Mouse (Mus musculus): Measurements from ENCODE around the gene Best1. TPM values are rescaled to one million over a fixed set of nuclear protein-coding genes. Genes with fewer than 3 reads are reported as not detected.

Gene Best1
- polyA plus RNA-seq, 1 experiment: not detected

DNA sequence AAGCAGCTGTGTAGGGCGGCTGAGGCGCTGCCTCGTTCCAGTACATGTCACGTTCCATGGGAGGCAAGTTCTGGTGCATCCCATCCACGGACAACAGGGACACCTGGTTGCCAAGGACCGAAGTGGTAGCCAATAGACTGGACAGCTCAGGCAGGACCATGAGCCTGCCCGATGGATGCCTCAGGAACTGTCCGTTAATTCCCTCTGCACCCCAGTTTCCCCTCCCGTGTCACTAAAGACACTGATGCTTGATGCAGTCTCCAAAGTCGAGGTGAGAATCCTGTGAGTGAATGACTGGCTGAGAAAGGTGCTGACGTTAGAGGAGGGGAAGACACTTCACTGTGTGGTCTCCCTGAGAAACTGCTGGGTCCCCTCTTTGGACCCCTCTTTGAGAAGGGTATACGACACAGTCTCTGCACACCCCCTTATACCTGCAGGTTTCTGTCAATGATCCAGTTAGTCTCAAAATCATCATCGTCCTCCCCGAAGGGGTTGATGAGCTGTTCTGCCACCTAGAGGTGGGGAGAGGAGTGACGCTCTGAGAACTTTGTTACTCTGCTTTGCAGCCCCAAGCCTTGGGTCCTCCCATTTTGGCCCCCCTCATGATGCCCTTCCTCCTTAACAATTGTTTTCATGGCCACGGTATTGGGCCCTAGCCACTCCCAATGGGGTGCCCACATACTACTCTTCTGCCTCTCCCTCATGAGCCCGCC, 12.1 kb downstream of the Best1 start:
- H3K4me3 ChIP-seq (ENCODE audit: insufficient read depth, low read depth, low read length): no peak overlapping the region
- H3K27ac ChIP-seq (replicated peaks; ENCODE audit: low read depth, low read length): no peak overlapping the region
- peaks cover 3% of the 10 kb centered on the region; the same call in 1 of the 2 replicates for H3K4me1 ChIP-seq (ENCODE audit: control insufficient read depth, insufficient read depth, insufficient read length, low read length)

DNA sequence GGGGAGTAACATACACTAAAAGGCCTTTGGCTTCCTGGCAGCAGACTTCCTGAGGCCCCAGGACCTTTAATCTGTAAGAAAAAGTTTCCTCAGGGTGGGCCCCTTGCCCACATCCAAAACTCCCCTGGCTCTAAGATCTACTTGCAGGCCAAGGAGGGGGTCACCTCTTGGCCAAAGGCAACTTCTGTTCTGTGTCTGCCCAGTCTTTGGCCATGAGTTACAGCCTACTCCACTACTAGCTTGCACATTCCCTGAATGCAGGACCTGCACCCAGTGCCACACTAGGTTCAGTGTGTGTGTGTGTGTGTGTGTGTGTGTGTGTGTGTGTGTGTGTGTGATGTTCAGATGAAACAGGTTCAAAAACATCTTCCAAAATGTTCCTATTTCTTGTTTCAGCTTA, 13.8 kb downstream of the Best1 start:
- H3K27ac ChIP-seq (replicated peaks; ENCODE audit: low read depth, low read length): no peak overlapping the region
- no peak overlapping the region for H3K4me3 ChIP-seq (ENCODE audit: insufficient read depth, low read depth, low read length)
- no peaks in the 10 kb centered on the region for H3K4me1 ChIP-seq (ENCODE audit: control insufficient read depth, insufficient read depth, insufficient read length, low read length)

DNA sequence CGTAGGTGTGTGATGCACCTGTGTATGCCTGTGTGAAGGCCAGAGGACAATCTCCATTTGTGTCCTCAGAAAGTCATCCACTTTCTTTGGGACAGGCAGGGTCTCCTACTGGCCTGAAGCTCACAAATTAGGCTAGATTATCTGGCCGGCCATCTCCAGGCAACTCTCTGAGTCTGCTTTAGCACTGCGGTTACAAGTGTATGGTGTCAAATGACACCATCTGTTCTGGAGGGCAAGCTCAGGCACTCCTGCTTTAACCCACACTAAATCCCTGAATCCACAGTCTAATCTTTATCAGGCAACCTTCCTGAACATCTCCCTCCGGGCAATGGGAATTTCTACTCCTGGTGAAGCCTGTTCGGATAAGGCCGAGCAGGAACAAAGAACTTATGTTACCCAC, 14.2 kb downstream of the Best1 start:
- H3K27ac ChIP-seq (replicated peaks; ENCODE audit: low read depth, low read length): no peak overlapping the region
- no peak overlapping the region for H3K4me3 ChIP-seq (ENCODE audit: insufficient read depth, low read depth, low read length)
- no peaks in the 10 kb centered on the region for H3K4me1 ChIP-seq (ENCODE audit: control insufficient read depth, insufficient read depth, insufficient read length, low read length)

DNA sequence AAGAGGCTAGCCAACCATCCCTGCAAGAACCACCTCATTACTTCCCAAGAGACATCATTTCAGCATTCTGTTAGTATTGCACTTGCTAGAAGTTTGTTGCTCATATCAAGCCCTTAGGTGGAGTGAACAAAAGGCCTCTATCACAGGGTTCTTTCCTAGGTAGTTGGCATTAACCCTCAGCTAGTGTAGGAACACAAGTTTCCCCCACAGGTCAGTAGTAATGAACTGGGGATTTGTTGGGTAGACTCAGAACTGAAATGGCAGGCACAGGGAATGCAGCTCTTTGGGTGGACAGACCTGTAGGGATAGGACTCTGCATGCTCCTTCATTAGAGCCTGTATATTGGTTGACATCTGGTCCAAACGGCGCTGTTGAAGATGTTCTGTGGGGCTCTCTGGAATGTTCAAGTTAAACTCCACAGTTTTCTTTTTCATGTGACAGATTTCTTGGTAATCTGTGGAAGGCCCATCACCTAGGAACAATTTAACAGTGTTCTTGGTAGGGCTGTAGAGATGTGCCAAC, 15.5 kb downstream of the Best1 start:
- H3K4me1 ChIP-seq (ENCODE audit: control insufficient read depth, insufficient read depth, insufficient read length, low read length): no peaks in the 10 kb centered on the region
- H3K4me3 ChIP-seq (ENCODE audit: insufficient read depth, low read depth, low read length): no peak overlapping the region
- H3K27ac ChIP-seq (replicated peaks; ENCODE audit: low read depth, low read length): no peak overlapping the region; the same call in 1 of the 2 replicates

DNA sequence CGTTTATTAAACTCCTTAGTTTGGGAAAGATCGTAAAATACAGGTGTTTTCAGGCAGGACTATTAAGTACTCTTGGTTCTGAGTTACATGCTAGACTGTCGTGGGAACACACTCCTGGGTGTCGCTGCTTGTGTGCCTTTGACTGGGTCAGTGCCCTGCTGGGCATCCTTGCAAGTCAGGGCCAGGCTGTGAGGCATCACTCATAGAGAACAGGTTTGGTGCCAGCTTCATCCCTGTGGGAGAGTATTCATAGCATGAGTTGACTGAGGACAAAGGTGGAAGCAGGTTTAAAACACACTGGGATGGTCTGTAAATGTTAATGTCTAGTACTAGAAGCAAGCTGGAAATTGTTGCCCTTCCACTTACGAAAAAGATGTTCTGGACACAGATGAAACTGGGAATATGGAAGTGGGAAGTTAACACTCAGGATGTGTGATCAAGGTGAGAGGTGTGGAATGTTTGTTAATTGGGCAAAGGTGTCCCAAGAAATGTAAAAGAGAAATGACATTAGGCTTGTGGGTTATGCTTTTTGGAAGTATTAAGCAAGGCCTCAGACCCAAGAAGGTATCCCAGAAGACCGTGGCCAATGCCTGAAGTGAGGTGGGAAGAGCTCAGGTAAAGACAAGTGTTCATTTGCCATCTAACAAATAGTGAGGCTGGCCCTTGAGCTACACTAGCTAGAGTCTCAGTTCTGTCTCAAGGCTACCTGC, 16.1 kb downstream of the Best1 start:
- H3K4me3 ChIP-seq (ENCODE audit: insufficient read depth, low read depth, low read length): no peak overlapping the region
- H3K4me1 ChIP-seq (ENCODE audit: control insufficient read depth, insufficient read depth, insufficient read length, low read length): no peaks in the 10 kb centered on the region
- no peak overlapping the region for H3K27ac ChIP-seq (replicated peaks; ENCODE audit: low read depth, low read length)

DNA sequence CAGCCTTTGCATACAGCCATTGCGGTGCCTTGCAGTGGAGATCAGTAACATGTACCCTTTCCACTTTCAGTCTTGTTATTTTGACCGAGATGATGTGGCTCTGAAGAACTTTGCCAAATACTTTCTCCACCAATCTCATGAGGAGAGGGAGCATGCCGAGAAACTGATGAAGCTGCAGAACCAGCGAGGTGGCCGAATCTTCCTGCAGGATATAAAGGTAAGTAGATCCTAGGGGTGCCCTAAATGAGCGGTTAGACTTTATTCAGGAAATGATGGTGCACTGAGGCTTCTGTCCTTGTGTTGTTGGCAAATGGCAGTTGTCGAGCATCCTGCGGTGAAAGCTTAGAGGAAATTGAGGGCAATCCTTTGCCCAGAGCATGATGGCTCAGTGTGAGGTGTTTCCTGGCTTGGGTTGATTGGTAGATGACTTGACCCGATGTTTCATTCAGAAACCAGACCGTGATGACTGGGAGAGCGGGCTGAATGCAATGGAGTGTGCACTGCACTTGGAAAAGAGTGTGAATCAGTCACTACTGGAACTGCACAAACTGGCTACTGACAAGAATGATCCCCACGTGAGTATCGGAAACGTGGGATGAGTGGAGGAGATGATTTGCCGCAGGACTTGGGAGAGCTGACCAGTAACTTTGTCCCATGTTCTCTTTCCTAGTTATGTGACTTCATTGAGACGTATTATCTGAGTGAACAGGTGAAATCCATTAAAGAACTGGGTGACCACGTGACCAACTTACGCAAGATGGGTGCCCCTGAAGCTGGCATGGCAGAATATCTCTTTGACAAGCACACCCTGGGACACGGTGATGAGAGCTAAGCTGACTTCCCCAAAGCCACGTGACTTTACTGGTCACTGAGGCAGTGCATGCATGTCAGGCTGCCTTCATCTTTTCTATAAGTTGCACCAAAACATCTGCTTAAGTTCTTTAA, 17.1 kb downstream of the Best1 start:
- no peak overlapping the region for H3K27ac ChIP-seq (replicated peaks; ENCODE audit: low read depth, low read length)
- no peaks in the 10 kb centered on the region for H3K4me1 ChIP-seq (ENCODE audit: control insufficient read depth, insufficient read depth, insufficient read length, low read length)
- peak overlapping the region; percentile 94 for H3K4me3 ChIP-seq (ENCODE audit: insufficient read depth, low read depth, low read length)

DNA sequence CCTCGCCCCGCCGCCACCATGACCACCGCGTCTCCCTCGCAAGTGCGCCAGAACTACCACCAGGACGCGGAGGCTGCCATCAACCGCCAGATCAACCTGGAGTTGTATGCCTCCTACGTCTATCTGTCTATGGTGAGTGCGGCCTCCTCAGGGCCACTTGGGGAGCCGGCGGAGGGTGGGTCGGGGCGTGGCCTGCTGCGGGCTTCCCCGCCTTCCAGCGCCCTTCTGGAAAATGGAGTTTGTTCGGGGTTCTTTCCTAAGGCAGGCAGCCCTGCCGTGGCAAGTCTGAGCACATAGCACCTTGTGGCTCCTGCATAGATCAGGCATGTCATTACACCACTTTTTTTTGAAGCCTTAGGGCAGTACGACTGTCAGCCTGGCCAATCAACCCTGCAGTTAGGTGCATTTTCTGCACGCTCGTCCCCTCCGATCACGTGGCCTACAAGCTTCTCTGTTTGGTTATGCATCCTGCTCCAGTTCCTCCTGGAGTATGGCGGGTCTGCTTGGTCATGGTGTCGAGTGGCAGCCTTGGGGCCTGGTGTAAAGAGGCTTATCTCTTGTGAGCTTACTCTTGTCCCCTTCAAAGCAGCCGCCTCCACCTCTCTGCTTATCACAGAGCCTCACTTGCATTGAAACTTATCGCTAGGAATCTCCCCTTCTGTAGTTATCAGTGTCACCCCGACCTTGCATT, 18.4 kb downstream of the Best1 start:
- peak overlapping the region; percentile 96 for H3K27ac ChIP-seq (replicated peaks; ENCODE audit: low read depth, low read length)
- peaks cover 9% of the 10 kb centered on the region; the same call in 1 of the 2 replicates for H3K4me1 ChIP-seq (ENCODE audit: control insufficient read depth, insufficient read depth, insufficient read length, low read length)
- peak overlapping the region; percentile 94 for H3K4me3 ChIP-seq (ENCODE audit: insufficient read depth, low read depth, low read length)

DNA sequence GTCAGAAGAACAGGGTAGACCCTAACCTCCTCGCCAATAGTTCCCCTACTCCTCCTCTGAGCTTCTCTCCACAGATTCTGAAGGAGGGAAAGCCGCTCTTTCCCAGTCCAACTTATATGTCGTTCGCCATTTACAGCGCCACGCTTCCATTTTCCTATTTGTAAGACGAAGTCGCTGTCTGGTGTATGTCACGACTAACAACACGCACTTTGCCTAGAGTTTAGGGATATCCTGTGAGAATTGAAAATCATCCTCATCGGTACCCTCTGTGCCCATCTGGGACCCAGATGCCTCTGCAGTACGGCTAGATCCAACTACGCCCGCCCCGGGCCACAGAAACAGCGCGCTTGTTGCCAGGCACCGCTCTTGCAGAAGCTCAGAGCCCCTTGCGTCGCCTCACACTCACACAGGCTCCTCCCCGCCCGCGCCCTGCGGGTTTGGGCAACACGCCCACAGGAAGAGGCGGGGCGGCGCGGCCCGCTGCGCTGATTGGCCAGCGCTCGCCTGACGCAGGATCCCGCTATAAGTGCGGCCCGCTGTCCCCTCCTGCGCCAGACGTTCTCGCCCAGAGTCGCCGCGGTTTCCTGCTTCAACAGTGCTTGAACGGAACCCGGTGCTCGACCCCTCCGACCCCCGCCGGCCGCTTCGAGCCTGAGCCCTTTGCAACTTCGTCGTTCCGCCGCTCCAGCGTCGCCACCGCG, 19.1 kb downstream of the Best1 start:
- Histone ChIP-seq H3K4me1 (ENCODE audit: control insufficient read depth, insufficient read depth, insufficient read length, low read length) (peaks cover 12% of the 10 kb centered on the region; the same call in 1 of the 2 replicates), H3K4me3 (ENCODE audit: insufficient read depth, low read depth, low read length) (peak overlapping the region; percentile 94), H3K27ac (replicated peaks; ENCODE audit: low read depth, low read length) (peak overlapping the region; percentile 96)

DNA sequence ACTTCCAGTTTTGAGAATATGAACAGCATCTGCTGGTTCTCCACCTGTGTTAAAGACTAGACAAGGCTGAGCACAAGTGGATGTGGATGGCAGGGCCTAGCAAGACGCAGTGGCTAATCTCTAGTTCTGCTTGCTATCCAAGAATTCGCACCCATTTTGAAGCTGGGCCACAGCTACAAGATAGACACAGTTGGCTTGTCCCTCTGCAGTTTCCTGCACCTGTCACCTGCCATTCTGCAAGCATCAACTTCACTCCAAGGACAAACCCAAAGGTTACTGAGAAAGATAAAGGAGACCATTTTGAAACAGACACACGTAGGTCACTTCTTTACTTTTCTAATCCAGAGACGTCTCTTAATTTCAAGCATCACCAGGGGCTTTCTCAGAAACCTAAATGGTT, 19.8 kb downstream of the Best1 start:
- peaks cover 12% of the 10 kb centered on the region; the same call in 1 of the 2 replicates for H3K4me1 ChIP-seq (ENCODE audit: control insufficient read depth, insufficient read depth, insufficient read length, low read length)
- H3K4me3 ChIP-seq (ENCODE audit: insufficient read depth, low read depth, low read length): peak overlapping the region; percentile 75
- peak overlapping the region; percentile 91 for H3K27ac ChIP-seq (replicated peaks; ENCODE audit: low read depth, low read length)

DNA sequence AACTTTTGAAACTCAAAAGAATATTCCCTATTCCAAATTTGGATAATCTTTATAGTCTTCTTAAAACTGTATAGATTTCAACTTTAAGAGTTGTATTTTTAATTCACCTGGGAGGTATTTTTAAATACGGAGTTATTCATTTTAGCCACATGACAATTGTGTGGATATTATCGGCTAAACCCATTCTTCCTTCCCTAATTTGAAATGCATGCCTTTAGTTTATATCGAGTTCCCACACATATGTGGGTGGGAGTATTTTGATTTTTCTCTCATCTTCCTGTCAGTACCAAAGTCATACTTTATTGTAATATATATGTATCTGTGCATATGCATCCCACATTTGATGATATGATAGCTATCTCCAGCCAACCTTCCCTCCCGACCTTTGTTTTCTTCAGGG, 21.2 kb downstream of the Best1 start, which contains the start of gene Fth1:
TSS of gene Fth1 (plus strand) at position 341 of the 400 bp plus-strand sequence.
- Histone ChIP-seq H3K27ac (replicated peaks; ENCODE audit: low read depth, low read length) (peak within 1 kb of the TSS; percentile 91), H3K4me3 (ENCODE audit: insufficient read depth, low read depth, low read length) (no peak within 1 kb of the TSS; the same call in 1 of the 2 replicates), H3K4me1 (ENCODE audit: control insufficient read depth, insufficient read depth, insufficient read length, low read length) (peaks cover 12% of the 10 kb centered on the region; the same call in 1 of the 2 replicates)

DNA sequence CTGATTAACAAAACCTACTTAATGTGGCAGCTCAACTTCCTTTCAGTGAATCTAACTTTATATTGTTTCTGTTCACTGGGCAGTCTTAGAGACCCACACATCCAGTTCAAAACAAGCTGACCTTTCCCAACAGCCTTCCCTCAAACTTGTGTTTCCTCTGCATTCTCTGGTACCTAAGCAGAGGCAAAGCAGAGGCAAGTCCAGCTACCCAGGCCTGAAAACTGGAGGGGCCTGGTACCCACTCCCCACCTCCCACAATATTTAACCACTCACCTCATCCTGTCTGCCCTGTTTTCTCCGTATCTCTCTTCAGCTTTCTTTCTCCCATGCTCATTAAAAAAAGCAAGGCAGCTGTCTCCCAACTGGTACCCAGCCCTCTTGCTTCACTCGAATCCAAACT, 22.3 kb downstream of the Best1 start:
- Histone ChIP-seq H3K4me1 (ENCODE audit: control insufficient read depth, insufficient read depth, insufficient read length, low read length) (peaks cover 12% of the 10 kb centered on the region; the same call in 1 of the 2 replicates), H3K27ac (replicated peaks; ENCODE audit: low read depth, low read length) (peak overlapping the region; percentile 91), H3K4me3 (ENCODE audit: insufficient read depth, low read depth, low read length) (no peak overlapping the region)

DNA sequence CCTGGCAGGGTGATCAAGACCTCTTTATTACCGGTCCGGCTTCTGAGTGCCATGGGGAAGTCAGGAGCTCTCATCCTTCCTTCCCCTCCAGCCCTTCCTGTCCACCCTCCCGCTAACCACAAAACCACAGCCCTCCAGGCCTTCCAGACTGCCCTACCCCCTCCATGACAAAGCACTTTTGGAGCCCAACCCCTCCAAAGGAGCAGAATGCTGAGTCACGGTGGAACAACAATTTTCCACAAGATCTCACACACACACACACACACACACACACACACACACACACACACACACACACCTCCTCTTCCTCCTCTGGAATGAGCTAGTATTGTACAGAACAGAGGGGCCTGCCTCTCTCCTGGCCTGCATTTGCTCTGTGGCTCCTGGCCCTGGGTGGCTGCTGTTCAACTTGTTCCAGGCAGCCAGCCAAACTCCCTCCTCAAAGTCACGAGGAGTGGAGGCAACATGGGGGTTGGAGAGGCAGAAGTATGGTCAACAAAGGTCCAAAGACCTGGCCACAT, 22.9 kb downstream of the Best1 start:
- H3K4me3 ChIP-seq (ENCODE audit: insufficient read depth, low read depth, low read length): no peak overlapping the region
- H3K4me1 ChIP-seq (ENCODE audit: control insufficient read depth, insufficient read depth, insufficient read length, low read length): peaks cover 12% of the 10 kb centered on the region; the same call in 1 of the 2 replicates
- H3K27ac ChIP-seq (replicated peaks; ENCODE audit: low read depth, low read length): peak overlapping the region; percentile 91

DNA sequence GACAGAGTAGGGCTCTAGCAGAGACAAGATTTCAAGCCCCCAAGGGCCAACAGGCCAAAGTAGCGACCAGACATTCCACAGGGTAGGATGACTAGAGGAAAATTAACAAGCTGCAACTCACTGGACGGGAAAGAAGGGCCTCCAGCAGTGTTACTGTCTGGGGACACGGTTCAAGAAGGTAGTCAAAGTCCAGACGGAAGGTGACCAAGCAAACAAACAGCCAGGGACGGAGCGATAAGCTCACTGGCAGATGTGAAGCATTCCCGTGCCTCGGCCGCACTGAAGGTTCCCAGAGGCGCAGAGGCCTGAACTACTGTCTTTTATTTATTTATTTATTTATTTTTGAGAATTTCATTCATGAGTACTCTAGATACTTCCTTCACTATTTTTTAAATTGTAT, 24.3 kb downstream of the Best1 start:
- H3K4me1 ChIP-seq (ENCODE audit: control insufficient read depth, insufficient read depth, insufficient read length, low read length): peaks cover 12% of the 10 kb centered on the region; the same call in 1 of the 2 replicates
- no peak overlapping the region for H3K27ac ChIP-seq (replicated peaks; ENCODE audit: low read depth, low read length)

More for the DNA sequence above, 24.3 kb downstream of the Best1 start:
- H3K4me3 ChIP-seq (ENCODE audit: insufficient read depth, low read depth, low read length): no peak overlapping the region
